Mouse (Mus musculus) layer of hippocampus, postnatal 14 days (tissue): ENCODE measurements around the gene Tnfsf11. TPM values are rescaled to one million over a fixed set of nuclear protein-coding genes. Genes with fewer than 3 reads are reported as not detected.

ENCODE experiments used
- DNase-seq, 2 experiments: peaks; one replicate each; pipeline ENCODE4 v3.0.0; 2021 to 2022; ENCODE audit warnings: low spot score in 2 of 2, mixed read lengths in 1 of 2
- total RNA-seq, 2 experiments: library from RNA; stranded (reverse); gene quantifications; 2 replicates each; pipeline ENCODE4 v1.2.3; 2021

The Tnfsf11 gene
- total RNA-seq, 2 experiments from 2014 or later = 0.14 TPM; not detected in 1

GRCm38 (mm10) chr14:78288903-78289302, 18.9 kb downstream of the Tnfsf11 start:
- DNase-seq = no peak

- DNase-seq = peak; percentile 65 to 77
Observed at GRCm38 (mm10) chr14:78287906-78288800, 19.7 kb downstream of the Tnfsf11 start.

DNA sequence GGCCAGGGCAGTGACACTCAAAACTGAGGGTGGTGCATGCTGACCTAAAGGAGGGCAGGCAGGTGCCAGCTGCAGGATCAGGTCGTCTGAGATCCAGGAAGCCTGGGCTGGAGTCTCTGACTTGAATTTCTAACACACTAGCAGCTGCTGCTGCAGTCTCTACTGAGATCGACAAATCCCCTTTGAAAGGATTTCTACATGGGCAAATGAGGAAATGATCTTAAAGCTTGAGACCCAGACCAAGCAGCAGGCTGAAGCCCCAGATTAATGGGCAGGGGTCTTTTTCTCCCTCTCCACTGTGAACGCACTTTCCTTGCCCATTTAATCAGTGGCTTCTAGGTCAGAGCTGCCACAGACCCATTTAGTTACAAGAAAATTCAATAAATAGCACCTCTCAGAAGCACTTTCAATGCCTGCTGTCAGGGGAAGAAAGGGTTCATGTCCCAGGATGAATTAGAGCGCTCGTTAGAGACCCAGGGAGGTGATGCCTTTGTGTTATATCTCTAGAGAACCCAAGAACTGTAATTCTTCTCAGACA, 21.8 kb downstream of the Tnfsf11 start:
- no peak for DNase-seq

GRCm38 (mm10) chr14:78282490-78282889, 25.4 kb downstream of the Tnfsf11 start:
- DNase-seq = no peak

- DNase-seq = peak in 1 of 2 experiments; percentile 35
Observed at GRCm38 (mm10) chr14:78276395-78276930, 31.4 kb downstream of the Tnfsf11 start.

DNA sequence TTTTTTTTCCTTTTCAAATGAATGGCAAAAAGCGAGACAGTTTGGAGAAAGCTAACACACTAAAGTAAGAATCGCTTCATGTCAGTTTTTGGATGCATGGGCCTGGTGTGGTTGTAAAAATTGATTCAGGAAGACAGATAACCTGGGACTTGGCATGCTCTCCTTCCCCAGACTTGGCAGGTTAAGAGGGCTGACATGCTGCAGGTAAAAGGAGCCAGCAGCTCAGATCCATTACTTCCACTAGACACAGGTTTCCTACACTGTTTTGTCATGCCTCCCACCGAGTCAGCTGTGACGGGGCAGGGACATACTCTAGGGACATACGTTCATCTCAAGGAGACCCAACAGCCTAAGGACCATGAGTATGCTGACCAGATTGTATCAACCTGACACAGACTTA, 33.0 kb downstream of the Tnfsf11 start:
- no peak for DNase-seq

GRCm38 (mm10) chr14:78274146-78274545, 33.7 kb downstream of the Tnfsf11 start:
- peak in 1 of 2 experiments; percentile 65 for DNase-seq

- peak in 1 of 2 experiments; percentile 41 for DNase-seq
Observed at GRCm38 (mm10) chr14:78273571-78273970, 34.3 kb downstream of the Tnfsf11 start.

GRCm38 (mm10) chr14:78264876-78265275, 43.0 kb downstream of the Tnfsf11 start:
- no peak for DNase-seq

GRCm38 (mm10) chr14:78262596-78262995, 45.2 kb downstream of the Tnfsf11 start:
- no peak for DNase-seq

GRCm38 (mm10) chr14:78261246-78261645, 46.6 kb downstream of the Tnfsf11 start:
- DNase-seq = no peak

DNA sequence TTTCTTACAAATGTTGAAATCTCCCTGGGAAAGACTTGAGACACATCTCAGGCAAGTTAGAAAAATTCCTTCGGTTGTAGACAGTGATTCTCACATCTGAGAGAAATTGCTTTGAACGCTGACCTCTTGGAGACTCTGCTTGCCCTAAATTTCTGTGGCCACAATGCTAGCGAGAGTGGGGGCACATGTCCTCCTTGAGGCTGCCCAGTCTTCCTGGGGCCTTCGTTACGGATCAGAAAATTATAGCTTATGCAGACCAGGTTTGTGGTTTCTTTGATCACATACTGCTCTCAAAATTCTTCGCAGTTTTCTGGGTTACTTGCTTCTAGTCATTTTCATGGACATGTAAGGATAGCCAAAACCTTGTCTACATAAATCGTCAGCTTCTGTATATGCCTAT, 53.8 kb downstream of the Tnfsf11 start:
- no peak for DNase-seq

GRCm38 (mm10) chr14:78246601-78247000, 61.2 kb downstream of the Tnfsf11 start:
- DNase-seq = no peak

DNA sequence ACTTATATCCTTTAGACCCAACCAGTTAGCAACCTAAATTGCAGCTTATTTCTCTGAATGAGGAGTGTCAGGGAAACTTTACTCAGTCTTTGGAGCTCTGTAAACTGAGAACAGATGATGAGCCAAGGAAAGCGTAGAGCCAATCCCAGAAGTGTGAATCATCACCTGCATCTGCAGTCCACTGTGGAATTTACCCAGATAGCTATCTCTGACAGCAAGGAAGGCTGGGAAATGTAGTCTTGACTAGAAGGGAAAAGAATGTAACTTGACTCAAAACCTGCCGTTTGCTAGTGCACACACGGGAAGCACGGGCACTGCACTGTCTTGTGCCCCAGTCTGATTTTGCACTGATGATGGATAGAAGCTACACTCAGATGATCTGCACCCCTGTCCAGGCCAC, 63.0 kb downstream of the Tnfsf11 start:
- peak in 1 of 2 experiments; percentile 16 for DNase-seq

GRCm38 (mm10) chr14:78239346-78239745, 68.5 kb downstream of the Tnfsf11 start:
- no peak for DNase-seq

DNA sequence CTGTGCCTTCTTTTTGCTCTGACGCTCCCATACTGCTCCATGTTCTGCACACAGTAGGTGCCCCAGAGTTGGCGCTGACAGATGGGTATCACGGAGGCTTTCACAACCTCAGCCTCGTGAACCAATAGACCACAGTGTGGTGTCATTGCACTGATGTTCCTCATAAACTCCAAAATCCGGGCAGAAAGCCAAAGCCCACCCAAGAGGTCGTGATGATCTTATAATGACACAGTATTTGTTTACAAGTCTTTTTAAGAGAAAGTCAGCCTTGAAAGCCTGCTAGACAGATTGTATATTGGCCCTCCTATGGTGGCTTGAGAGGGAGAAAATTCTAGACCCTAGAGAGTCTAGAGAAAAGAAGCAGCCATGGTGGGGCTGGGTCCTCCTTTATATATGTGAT, 70.6 kb downstream of the Tnfsf11 start:
- no peak for DNase-seq

- no peak for DNase-seq
Observed at GRCm38 (mm10) chr14:78236144-78236543, 71.7 kb downstream of the Tnfsf11 start.

DNA sequence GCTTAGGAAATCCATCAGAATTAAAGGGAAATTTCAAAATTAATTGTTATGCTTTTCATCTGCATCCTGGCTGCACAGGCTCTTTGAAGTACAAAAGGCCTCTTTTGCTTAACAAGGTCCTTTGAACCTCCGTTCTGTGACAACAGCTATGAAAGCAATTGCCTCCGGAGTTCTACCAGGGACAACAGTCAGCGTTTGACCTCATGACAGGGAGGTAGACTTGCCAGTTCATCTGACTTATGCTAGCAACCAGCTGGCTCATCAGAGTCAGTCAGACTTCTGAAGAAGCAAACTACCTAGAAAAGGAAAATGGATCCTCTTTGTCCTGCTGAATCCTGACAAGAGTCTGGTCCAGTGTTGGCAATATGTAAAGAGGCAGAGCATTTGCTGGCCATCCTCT, 72.5 kb downstream of the Tnfsf11 start:
- DNase-seq = no peak

- DNase-seq = no peak
Observed at GRCm38 (mm10) chr14:78229012-78229411, 78.8 kb downstream of the Tnfsf11 start.
